Mouse (Mus musculus) myocyte (in vitro differentiated cells): ENCODE data around the gene Tmem260. TPM values are rescaled to one million over a fixed set of nuclear protein-coding genes. Genes with fewer than 3 reads are reported as not detected.

Source experiments
- H3K27me3 ChIP-seq: one replicate; pipeline ENCODE4 v1.6.1; 2011; ENCODE audit not compliant: control insufficient read depth, insufficient read depth, insufficient read length
- H3K36me3 ChIP-seq: one replicate; pipeline ENCODE4 v1.6.1; 2011; ENCODE audit not compliant: control insufficient read depth, insufficient read depth
- H3K4me2 ChIP-seq: one replicate; pipeline ENCODE4 v1.6.1; 2011; ENCODE audit warnings: low read depth, control low read depth
- H3K4me3 ChIP-seq: one replicate; pipeline ENCODE4 v1.5.1; 2011; ENCODE audit warnings: mild to moderate bottlenecking, control low read depth, moderate library complexity
- H3K79me2 ChIP-seq: one replicate; pipeline ENCODE4 v1.6.1; 2011; ENCODE audit not compliant: control insufficient read depth, insufficient read depth
- H3ac ChIP-seq: one replicate; pipeline ENCODE4 v1.6.1; 2011; ENCODE audit not compliant: control insufficient read depth, insufficient read length
- CEBPB ChIP-seq: IDR thresholded peaks from 2 replicates; pipeline ENCODE4 v1.6.1; 2011; ENCODE audit warnings: mild to moderate bottlenecking, moderate library complexity; ENCODE audit not compliant: poor library complexity, insufficient read depth, severe bottlenecking
- E2F4 ChIP-seq: IDR thresholded peaks from one replicate; pipeline ENCODE4 v1.6.1; 2011; ENCODE audit warnings: mild to moderate bottlenecking, control low read depth, moderate library complexity; ENCODE audit not compliant: insufficient read depth
- MAX ChIP-seq: IDR thresholded peaks from one replicate; pipeline ENCODE4 v1.6.1; 2011; ENCODE audit warnings: low read depth, mild to moderate bottlenecking, control low read depth
- MYOD1 ChIP-seq, 3 experiments: IDR thresholded peaks; one replicate each; pipeline ENCODE4 v1.6.1; 2011; ENCODE audit warnings: control low read depth in 2 of 3, low read depth in 2 of 3, mild to moderate bottlenecking in 2 of 3, moderate library complexity in 1 of 3; ENCODE audit not compliant: insufficient read length in 2 of 3, control insufficient read depth in 1 of 3
- MYOG ChIP-seq, 3 experiments: IDR thresholded peaks; one replicate each; pipeline ENCODE4 v1.6.1; 2011; ENCODE audit warnings: control low read depth in 2 of 3, low read depth in 2 of 3, mild to moderate bottlenecking in 2 of 3; ENCODE audit not compliant: insufficient read length in 2 of 3, control insufficient read depth in 1 of 3, insufficient read depth in 1 of 3
- POLR2A ChIP-seq: IDR thresholded peaks from one replicate; pipeline ENCODE4 v1.6.1; 2011; ENCODE audit warnings: low read depth, mild to moderate bottlenecking, control low read depth, moderate library complexity; ENCODE audit not compliant: insufficient read length
- POLR2AphosphoS2 ChIP-seq: IDR thresholded peaks from one replicate; pipeline ENCODE4 v1.6.1; 2011; ENCODE audit warnings: low read depth, control low read depth; ENCODE audit not compliant: insufficient read length
- REST ChIP-seq: IDR thresholded peaks from one replicate; pipeline ENCODE4 v1.6.1; 2011; ENCODE audit warnings: mild to moderate bottlenecking, control low read depth, moderate library complexity; ENCODE audit not compliant: insufficient read depth, insufficient read length
- SRF ChIP-seq: IDR thresholded peaks from one replicate; pipeline ENCODE4 v1.6.1; 2011; ENCODE audit warnings: low read depth; ENCODE audit not compliant: control insufficient read depth, insufficient read length
- TCF12 ChIP-seq: IDR thresholded peaks from one replicate; pipeline ENCODE4 v1.6.1; 2011; ENCODE audit warnings: mild to moderate bottlenecking, control low read depth; ENCODE audit not compliant: poor library complexity, insufficient read depth, severe bottlenecking
- TCF3 ChIP-seq: IDR thresholded peaks from one replicate; pipeline ENCODE4 v1.6.1; 2011; ENCODE audit warnings: low read depth, control low read depth; ENCODE audit not compliant: insufficient read length
- USF1 ChIP-seq: IDR thresholded peaks from one replicate; pipeline ENCODE4 v1.6.1; 2011; ENCODE audit warnings: low read depth, mild to moderate bottlenecking, control low read depth, moderate library complexity
- polyA plus RNA-seq: library from polyadenylated mRNA; unstranded; fragments of >200 nt; fragmentation: generic; extraction: Trizol; gene quantifications from one replicate; pipeline ENCODE4 v1.2.1, GENCODE M21; 2012; ENCODE audit warnings: missing spikeins

Tmem260 gene
- polyA plus RNA-seq, 1 experiment = 5.2 TPM

GRCm38 (mm10) chr14:48553754-48554153, 107.8 kb downstream of the Tmem260 start:
- TF ChIP-seq POLR2AphosphoS2 (no peak), MYOG (IDR thresholded peaks at IDR 0.05; ENCODE audit: control insufficient read depth in 1 of 3, insufficient read depth in 1 of 3, insufficient read length in 2 of 3, low read depth in 2 of 3) (no peak), CEBPB (no peak), SRF (no peak), TCF3 (no peak), E2F4 (no peak), MAX (no peak), REST (no peak), POLR2A (no peak), USF1 (no peak)
- Histone ChIP-seq H3K36me3 (no peaks in the 10 kb centered on the region), H3ac (no peak overlapping the region), H3K79me2 (no peaks in the 10 kb centered on the region), H3K4me2 (no peak overlapping the region), H3K4me3 (no peak overlapping the region), H3K27me3 (no peaks in the 10 kb centered on the region)

GRCm38 (mm10) chr14:48558975-48559374, 113.1 kb downstream of the Tmem260 start:
- Histone ChIP-seq H3K36me3 (no peaks in the 10 kb centered on the region), H3ac (no peak overlapping the region), H3K4me3 (no peak overlapping the region), H3K79me2 (no peaks in the 10 kb centered on the region), H3K27me3 (no peaks in the 10 kb centered on the region), H3K4me2 (no peak overlapping the region)
- no peak for TF ChIP-seq E2F4
- no peak for TF ChIP-seq USF1
- TF ChIP-seq POLR2A = no peak
- no peak for TF ChIP-seq TCF3
- no peak for TF ChIP-seq MYOD1 (IDR thresholded peaks at IDR 0.05; ENCODE audit: control insufficient read depth in 1 of 3, insufficient read length in 2 of 3, low read depth in 2 of 3)
- TF ChIP-seq POLR2AphosphoS2 = no peak
- TF ChIP-seq MYOG (IDR thresholded peaks at IDR 0.05; ENCODE audit: control insufficient read depth in 1 of 3, insufficient read depth in 1 of 3, insufficient read length in 2 of 3, low read depth in 2 of 3) = no peak
- no peak for TF ChIP-seq SRF
- no peak for TF ChIP-seq CEBPB
- no peak for TF ChIP-seq REST
- no peak for TF ChIP-seq TCF12
- TF ChIP-seq MAX = no peak

- H3K4me3 ChIP-seq = no peak overlapping the region
- H3ac ChIP-seq = no peak overlapping the region
- no peak overlapping the region for H3K4me2 ChIP-seq
- no peaks in the 10 kb centered on the region for H3K27me3 ChIP-seq
- H3K79me2 ChIP-seq = no peaks in the 10 kb centered on the region
- no peaks in the 10 kb centered on the region for H3K36me3 ChIP-seq
- TF ChIP-seq MYOG (IDR thresholded peaks at IDR 0.05; ENCODE audit: control insufficient read depth in 1 of 3, insufficient read depth in 1 of 3, insufficient read length in 2 of 3, low read depth in 2 of 3) (no peak), TCF12 (no peak), REST (no peak), SRF (no peak), TCF3 (no peak), MAX (no peak), CEBPB (no peak), POLR2AphosphoS2 (no peak)
Measured at GRCm38 (mm10) chr14:48559736-48560135, 113.8 kb downstream of the Tmem260 start.

- Histone ChIP-seq H3K79me2 (no peaks in the 10 kb centered on the region), H3K4me2 (no peak overlapping the region), H3K27me3 (peaks cover 10% of the 10 kb centered on the region), H3K36me3 (no peaks in the 10 kb centered on the region), H3K4me3 (no peak overlapping the region), H3ac (no peak overlapping the region)
- TF ChIP-seq TCF12 (no peak), E2F4 (no peak), REST (no peak), TCF3 (no peak), CEBPB (no peak), POLR2A (no peak), MAX (no peak), USF1 (no peak), MYOD1 (IDR thresholded peaks at IDR 0.05; ENCODE audit: control insufficient read depth in 1 of 3, insufficient read length in 2 of 3, low read depth in 2 of 3) (no peak), SRF (no peak), POLR2AphosphoS2 (no peak), MYOG (IDR thresholded peaks at IDR 0.05; ENCODE audit: control insufficient read depth in 1 of 3, insufficient read depth in 1 of 3, insufficient read length in 2 of 3, low read depth in 2 of 3) (no peak)
Measured at GRCm38 (mm10) chr14:48566596-48566995, 120.7 kb downstream of the Tmem260 start.

Other genes with a start within 250 kb of the Tmem260 start
- gene Otx2, start 227.7 kb downstream of the Tmem260 start, polyA plus RNA-seq = not detected